Mouse (Mus musculus) lung, postnatal 4 days (tissue): Measurements from ENCODE around the gene Bmp10.
"Not testable (repeated sequence)": the region's sequence is repeated elsewhere in the genome, so short reads cannot be mapped to it uniquely, and the experiment has no call there.

ENCODE experiments used
- DNase-seq, 2 experiments: peaks; one replicate each; pipeline ENCODE4 v3.0.0; 2021

Gene Bmp10

DNA sequence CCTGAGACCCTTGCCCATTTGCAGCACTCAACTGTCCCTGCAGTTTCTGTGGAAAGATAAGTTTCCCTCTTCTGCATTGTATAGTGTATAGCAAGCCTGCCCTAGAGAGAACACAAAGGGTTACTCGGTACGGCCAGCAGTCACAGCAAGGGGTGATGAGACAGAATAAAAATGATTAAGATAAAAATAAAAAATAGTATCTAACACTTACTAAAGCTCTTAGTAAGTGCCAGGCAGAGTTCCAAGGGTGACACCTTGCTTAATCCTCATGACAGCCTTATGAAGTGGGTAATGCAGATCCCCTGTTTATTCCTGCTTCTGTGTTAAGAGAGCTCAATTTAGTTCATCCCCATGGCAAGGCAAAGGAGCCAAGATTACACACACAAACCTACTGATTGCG lies 20.7 kb downstream of the Bmp10 start:
- DNase-seq: no peak

DNA sequence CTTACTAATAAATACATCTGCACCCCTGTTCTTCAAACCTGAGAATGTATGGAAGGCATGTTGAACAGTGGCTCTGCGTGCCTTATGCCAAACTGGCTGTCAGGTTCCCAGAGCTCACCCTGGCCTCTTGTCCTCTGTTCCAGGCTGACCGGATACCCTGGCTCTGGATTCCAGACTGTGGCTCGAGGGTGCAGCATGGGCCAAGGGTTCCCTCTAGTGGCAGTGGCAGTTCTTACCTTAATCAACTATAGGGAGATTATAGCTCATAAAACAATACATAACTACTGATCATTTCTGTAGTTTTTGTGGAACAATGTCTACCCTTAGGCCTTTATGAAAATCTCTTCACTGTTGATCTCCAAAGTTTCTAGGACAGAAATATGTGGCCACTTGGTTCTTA lies 22.2 kb downstream of the Bmp10 start:
- DNase-seq: peak; percentile 49 to 58

DNA sequence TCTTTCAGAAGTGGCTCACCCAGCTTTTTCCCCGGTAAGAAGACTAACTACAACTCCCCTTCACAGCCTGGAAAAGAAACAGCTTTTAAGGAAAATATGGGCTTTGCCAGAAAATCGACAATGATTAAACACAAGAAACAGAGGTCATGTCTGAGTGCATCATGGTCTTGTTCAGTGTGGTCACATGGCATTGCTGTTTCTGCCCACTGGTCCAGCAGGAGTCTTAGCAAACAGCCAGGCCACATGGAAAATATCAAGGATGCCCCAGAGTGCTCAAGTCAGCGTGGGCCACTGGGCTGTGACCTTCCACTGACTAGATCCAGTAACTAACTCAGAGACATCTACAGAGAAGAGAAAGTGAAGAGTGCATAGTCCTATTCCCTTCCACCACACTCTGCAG lies 23.0 kb downstream of the Bmp10 start:
- no peak for DNase-seq

DNA sequence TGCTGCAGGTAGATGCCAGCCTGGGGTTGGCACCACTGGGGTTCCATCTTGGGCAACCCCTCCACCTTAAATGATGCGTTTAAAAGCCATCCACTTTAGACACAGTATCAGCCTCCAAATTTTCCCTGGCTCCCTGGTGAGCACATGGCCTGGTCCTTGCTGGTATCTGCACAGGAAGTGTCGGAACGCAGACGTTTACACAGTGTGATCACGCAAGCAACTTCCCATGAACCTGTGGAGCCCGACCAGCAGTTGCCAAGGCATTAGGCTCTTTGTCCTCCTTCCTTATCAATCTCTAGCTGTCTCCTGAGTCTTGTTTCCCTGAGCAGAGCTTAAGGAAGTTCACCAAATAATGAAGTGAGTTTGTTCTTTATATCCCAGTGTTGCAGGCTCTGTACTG lies 26.7 kb downstream of the Bmp10 start:
- peak; percentile 22 to 57 for DNase-seq

DNA sequence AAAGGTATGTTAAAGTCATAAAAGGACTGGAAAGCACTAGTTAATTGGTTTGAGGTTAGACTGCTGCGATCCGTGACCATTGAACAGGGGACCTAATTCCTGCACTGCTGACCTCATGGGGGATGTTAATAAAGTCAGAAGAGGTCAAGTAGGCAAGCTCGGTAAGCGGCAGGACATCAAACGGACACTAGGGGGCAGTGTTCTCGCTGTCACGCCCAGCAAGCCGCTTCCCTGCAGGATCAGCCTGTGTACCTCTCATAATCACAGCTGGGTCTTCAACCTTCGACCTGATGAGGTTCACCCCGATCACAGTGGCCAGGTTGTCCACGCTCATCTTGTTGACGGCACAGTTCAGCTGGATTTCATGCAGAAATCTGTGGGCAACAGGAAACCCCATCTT lies 37.4 kb downstream of the Bmp10 start:
- DNase-seq: peak; percentile 64 to 76

DNA sequence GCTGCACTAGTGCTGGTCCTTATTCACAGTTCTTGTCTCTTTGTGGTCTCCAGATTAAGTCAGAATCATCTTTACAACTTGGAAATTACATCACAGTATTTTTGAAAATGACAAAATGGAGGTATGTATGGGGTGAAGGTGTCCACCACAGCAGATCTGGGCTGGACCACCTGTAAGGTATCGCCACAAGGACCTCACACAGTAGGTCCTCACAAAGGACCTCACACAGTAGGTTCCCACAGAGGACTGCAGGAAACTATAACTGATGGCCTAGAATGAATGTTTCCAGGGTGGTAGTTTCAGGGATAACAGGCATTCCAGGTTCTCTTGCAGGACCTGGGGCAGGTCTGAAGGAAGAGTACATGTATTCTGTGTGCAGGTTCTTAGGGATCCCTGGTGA lies 38.6 kb downstream of the Bmp10 start:
- no peak for DNase-seq

DNA sequence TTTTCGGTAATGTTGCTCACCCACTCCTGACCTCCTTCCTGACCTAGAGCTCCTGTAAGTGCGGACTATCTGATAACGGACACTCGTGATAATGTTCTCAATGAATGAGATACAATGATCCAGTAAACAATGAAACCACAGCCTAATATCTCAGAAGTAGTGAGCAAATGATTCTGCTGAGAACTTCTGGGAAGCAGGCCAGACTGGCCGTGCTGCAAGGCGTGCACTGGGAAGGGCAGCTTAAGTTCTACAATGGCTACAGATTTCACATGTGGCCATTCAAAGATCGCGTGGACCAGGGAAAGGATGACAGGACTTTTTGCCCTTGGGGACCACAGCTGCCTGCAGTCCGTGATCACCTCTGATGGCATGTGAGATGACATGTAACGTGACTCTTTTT lies 39.6 kb downstream of the Bmp10 start:
- DNase-seq: peak; percentile 17 to 41

DNA sequence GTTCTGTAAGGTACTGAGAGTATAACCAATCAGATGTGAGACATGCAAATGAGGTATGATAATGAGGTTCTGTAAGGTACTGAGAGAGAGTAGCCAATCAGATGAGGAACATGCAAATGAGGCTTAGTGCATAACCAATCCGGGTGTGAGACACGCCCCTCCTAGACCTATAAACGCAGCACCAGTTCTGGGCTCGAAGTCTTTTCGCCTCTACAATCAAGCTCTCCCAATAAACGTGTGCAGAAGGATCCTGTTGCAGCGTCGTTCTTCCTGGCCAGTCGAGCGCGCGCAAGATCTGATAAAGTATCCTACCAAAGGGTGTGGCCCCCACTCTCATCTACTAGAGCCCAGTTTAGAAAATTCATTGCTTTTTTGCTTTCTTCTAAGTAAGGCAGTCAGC lies 41.3 kb downstream of the Bmp10 start:
- DNase-seq: not testable (repeated sequence)

DNA sequence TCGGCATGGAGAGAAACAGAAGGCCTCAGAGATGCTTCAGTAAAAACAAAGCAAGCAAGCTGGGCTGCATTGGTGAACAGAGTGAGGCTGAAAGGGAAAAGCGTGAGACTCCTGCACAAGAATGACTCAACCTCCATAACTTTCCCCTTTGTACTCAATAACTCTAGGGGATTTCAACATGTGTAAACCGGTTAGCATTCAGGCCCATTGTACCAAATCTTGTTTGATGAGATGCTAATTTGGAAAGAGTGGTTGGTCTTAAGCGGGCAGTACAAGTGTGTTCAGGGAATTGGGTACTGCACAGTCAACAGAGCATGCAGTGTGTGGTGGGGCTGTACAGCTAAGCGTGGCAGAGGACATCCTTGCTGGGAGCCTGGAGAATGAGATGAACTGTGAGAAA lies 46.4 kb downstream of the Bmp10 start:
- DNase-seq: no peak

DNA sequence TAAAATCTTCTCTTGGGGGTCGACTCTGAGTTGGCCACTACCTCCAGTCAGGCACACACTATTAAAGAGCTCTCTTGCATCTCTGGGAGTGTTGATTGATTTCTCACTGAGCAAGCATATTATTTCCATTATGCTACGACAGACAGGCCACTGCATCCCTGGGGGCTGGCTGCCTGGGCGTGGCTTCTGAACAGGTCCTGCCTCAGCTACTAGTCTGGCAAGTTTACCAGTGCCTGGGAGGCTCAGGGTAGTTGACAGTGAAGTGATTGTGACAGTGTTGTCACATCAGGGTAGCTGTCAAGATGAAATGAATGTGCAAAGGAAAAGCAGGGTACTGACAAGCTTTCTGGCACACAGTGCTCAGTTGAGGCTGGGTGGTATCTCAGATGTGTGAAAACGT lies 50.1 kb downstream of the Bmp10 start:
- DNase-seq: no peak

DNA sequence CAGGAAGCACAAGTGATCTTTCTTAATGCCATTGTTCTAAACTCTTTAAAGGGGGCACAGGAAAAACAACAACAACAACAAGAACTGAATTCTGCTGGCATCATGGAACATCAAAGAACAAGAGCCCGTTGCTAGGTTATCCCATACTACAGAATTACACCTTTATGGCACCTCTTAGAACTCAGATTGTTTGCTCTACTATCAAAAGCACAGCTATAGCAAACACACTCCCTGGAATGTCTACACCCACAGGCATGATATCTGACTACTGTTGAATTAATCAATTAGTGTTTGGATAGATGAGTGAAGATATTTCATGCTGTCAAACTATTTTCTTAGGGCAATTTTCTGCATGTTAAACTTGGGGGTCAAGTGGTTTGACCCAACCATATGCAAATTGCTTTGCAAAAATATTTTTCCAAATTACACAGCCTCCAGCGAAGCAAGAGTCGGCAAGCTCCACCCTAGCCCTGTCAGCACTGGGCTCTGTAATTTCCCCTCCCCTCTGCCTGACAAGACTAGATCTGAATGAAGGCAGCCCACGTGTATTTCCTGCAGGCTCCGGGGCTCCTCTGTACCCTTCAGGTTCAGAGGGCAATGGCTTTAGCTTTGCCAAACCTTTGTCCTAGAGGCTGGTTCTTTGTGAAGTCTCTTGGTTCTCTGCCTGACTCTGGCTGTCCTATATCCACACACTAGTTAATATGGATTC lies 50.7 kb downstream of the Bmp10 start:
- DNase-seq: no peak

DNA sequence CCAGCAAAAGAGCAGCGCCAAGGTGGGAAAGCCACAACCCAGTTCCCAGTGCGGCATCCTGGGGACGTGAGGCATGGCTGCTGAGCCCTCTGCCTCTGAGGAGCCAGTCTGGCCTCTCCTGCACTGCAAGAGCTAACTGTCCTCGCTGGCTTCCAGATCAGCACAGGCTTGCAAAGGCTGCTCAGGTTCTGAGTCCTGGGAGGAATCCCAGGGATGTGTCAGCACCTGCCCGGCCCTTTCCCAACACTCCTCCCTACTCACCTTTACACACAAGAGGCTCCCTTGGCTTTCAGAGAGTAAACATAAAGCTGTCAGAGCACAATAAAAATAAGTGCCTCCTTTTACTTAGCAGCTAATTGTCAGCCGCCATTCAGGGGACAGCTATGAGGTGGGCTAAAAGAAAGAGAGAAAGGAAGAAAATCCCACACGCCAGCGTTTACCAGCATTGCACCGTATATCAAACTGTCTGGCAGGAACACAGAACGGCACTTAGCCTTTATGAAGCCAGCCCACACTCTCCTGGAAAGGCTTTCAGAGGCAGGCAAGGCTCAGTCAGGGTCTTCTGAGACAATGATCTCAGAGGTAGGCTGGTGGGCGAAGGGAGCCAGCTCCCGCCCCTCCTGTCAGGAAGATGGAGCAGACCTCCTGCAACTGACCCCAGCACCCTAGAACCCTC lies 54.6 kb downstream of the Bmp10 start:
- DNase-seq: no peak

DNA sequence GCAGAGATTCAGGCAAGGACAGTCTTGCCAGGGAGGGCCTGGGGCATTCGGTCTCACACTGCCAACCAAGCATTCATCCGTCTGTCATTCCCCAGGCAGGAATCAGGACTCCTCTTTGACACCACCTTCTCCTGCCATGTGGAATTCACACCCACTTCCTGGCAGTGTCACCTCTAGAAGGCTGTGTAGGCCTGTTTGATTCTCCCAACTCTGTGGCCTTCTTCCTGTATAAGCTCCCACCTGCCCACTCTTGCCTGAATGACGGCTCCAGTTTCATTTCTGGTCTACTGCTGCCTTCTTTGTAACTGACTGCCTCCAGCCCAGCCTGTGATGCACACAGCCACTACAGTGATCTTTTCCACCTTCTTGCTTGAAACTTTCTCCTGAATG lies 55.1 kb downstream of the Bmp10 start:
- no peak for DNase-seq

DNA sequence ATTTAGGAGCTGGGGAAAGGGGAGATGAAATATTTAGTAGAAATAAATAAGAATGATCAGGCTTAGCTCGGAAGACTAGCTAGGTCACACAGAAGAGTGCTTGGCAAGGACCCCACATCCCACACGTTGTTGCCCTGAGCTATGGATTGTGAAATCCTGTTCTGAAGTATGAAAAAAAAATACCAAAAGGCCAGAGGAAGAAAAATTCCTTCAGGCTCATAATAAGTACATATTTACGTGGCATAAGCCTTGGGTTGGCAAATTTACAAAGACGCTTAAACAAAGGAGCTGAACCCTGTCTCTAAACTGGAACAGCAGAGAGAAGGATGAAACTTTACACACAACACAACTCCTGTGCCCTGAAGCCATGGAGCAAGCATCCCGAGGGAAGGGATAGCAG lies 56.0 kb downstream of the Bmp10 start:
- no peak for DNase-seq
